Mouse (Mus musculus) intestine, embryonic 14.5 days (tissue): ENCODE data around the gene Sars2. TPM values are rescaled to one million over a fixed set of nuclear protein-coding genes. Genes with fewer than 3 reads are reported as not detected.

Experiments
- ATAC-seq: fragments of 200-750 bp; cut with Nextera tagmentation; replicated peaks from 2 replicates; pipeline ENCODE4 v1.8.0; 2017; ENCODE audit warnings: low read depth, moderate number of reproducible peaks, moderate TSS enrichment, moderate library complexity; ENCODE audit not compliant: low FRiP score, low TSS enrichment
- DNase-seq: peaks from one replicate; pipeline ENCODE4 v3.0.0-alpha.2; 2018; ENCODE audit warnings: low spot score
- H3K27ac ChIP-seq: fragments of 300-500 bp; sonication (generic); 2 replicates; pipeline ENCODE4 v1.5.1; 2014; ENCODE audit warnings: low read depth, mild to moderate bottlenecking, control low read depth
- H3K27me3 ChIP-seq: fragments of 300-500 bp; sonication (generic); replicated peaks from 2 replicates; pipeline ENCODE4 v1.6.1; 2014; ENCODE audit warnings: low read length, control low read depth; ENCODE audit not compliant: control insufficient read depth, insufficient read depth
- H3K36me3 ChIP-seq: fragments of 300-500 bp; sonication (generic); 2 replicates; pipeline ENCODE4 v1.6.1; 2014; ENCODE audit warnings: low read length, control low read depth; ENCODE audit not compliant: control insufficient read depth, insufficient read depth
- H3K4me1 ChIP-seq: fragments of 300-500 bp; sonication (generic); replicated peaks from 2 replicates; pipeline ENCODE4 v1.6.1; 2014; ENCODE audit warnings: low read length, control low read depth, mixed read lengths; ENCODE audit not compliant: control insufficient read depth, insufficient read depth
- H3K4me2 ChIP-seq: fragments of 300-500 bp; sonication (generic); 2 replicates; pipeline ENCODE4 v1.6.1; 2014; ENCODE audit warnings: low read length
- H3K4me3 ChIP-seq: fragments of 300-500 bp; sonication (generic); 2 replicates; pipeline ENCODE4 v1.5.1; 2014; ENCODE audit warnings: low read depth, low read length, control low read depth, mixed read lengths
- H3K9ac ChIP-seq: fragments of 300-500 bp; sonication (generic); 2 replicates; pipeline ENCODE4 v1.6.1; 2014; ENCODE audit warnings: mild to moderate bottlenecking, low read length
- H3K9me3 ChIP-seq: fragments of 300-500 bp; sonication (generic); 2 replicates; pipeline ENCODE4 v1.6.1; 2016; ENCODE audit warnings: low read length, control low read depth; ENCODE audit not compliant: control insufficient read depth
- WGBS: fragments of 180-500 bp; shearing (Covaris S2); extraction: QIAGEN DNeasy Blood & Tissue Kit; methylation state at CpG from one replicate; pipeline ENCODE4 v1.1.7; 2014; 5-methylcytosine and 5-hydroxymethylcytosine counted together
- polyA plus RNA-seq: library from polyadenylated mRNA; unstranded; fragments of >200 nt; fragmentation: Nextera tagmentation; extraction: Ambion mirVana; gene quantifications from 2 replicates; pipeline ENCODE4 v1.2.1, GENCODE M21; 2014

Gene Sars2
- polyA plus RNA-seq, 1 experiment from 2014 or later, result 27.1 TPM

GRCm38 (mm10) chr7:28735701-28736100, 6.1 kb upstream of the Sars2 start:
- H3K4me1 ChIP-seq, result no peaks in the 10 kb centered on the region; the same call in 1 of the 2 replicates
- WGBS, result 76% methylated on average over 6 of the region's 6 CpGs
- H3K9ac ChIP-seq, result no peak overlapping the region
- ATAC-seq, result no peak
- H3K36me3 ChIP-seq, result peaks cover 16% of the 10 kb centered on the region
- H3K27me3 ChIP-seq, result no peaks in the 10 kb centered on the region
- 0 out of 2 replicates have a peak, but pooled peaks cover 2% of the 10 kb centered on the region for H3K9me3 ChIP-seq
- H3K27ac ChIP-seq, result no peak overlapping the region
- no peak overlapping the region for H3K4me3 ChIP-seq
- no peak overlapping the region for H3K4me2 ChIP-seq
- DNase-seq, result no peak

DNA sequence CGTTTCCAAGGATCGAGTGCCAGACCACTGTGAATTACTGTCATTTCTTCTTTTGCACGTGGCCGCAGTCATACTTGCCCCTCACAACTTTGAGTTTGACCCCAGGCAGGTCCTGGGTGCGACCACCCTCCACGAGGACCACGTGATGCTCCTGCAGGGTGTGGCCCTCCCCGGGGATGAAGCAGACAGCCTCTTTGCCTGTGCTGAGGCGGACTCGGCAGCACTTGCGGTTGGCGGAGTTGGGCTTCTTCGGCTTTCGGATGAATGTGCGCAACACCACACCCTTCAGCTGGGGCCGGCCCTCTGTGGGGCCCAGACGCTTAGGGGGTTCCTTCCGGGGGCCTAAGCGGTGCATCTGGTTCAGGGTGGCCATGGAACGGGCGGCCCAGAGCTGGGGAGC, 2.0 kb upstream of the Sars2 start:
- Histone ChIP-seq H3K4me1 (peaks cover 12% of the 10 kb centered on the region), H3K4me2 (no peak overlapping the region), H3K36me3 (peaks cover 23% of the 10 kb centered on the region), H3K27me3 (no peaks in the 10 kb centered on the region), H3K27ac (no peak overlapping the region), H3K9me3 (0 out of 2 replicates have a peak, but pooled peaks cover 2% of the 10 kb centered on the region), H3K4me3 (no peak overlapping the region), H3K9ac (no peak overlapping the region)
- DNase-seq (no peak), ATAC-seq (no peak)
- WGBS, result 94% methylated on average over 21 of the region's 21 CpGs

- H3K36me3 ChIP-seq, result peaks cover 35% of the 10 kb centered on the region
- ATAC-seq (no peak), DNase-seq (no peak)
- peak overlapping the region; percentile 81; the same call in 1 of the 2 replicates for H3K27ac ChIP-seq
- 33% methylated on average over 9 of the region's 9 CpGs for WGBS
- H3K4me1 ChIP-seq, result peaks cover 12% of the 10 kb centered on the region
- no peaks in the 10 kb centered on the region for H3K27me3 ChIP-seq
- peak overlapping the region; percentile 81 for H3K4me3 ChIP-seq
- peak overlapping the region; percentile 93 for H3K4me2 ChIP-seq
- 0 out of 2 replicates have a peak, but pooled peaks cover 2% of the 10 kb centered on the region for H3K9me3 ChIP-seq
- H3K9ac ChIP-seq, result peak overlapping the region; percentile 80
These were observed 843 bp upstream of the Sars2 start for GRCm38 (mm10) chr7:28740949-28741348.

DNA sequence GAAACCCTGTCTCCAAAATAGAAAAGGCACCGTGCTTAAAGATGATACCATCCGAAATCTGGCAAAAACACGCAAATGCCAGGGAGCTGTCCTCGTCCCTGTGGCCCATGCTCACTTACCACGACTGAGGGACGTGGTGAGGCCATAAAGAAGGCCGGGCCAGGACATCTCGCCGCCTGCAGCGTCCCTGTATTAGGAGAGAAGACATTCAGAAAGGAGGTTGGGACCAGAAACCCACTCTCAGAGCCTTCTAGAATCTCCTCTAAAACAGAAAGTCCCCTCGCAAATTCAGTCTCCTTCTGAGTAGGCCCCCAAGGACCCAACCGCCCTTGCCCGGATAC, 454 bp upstream of the Sars2 start:
- Histone ChIP-seq H3K4me3 (peak overlapping the region; percentile 81), H3K27ac (peak overlapping the region; percentile 81; the same call in 1 of the 2 replicates), H3K27me3 (no peaks in the 10 kb centered on the region), H3K4me1 (peaks cover 12% of the 10 kb centered on the region), H3K36me3 (peaks cover 36% of the 10 kb centered on the region), H3K4me2 (peak overlapping the region; percentile 93), H3K9ac (peak overlapping the region; percentile 80), H3K9me3 (0 out of 2 replicates have a peak, but pooled peaks cover 2% of the 10 kb centered on the region)
- ATAC-seq, result no peak; the same call in 1 of the 2 replicates
- no peak for DNase-seq
- WGBS, result 1% methylated on average over 13 of the region's 13 CpGs

DNA sequence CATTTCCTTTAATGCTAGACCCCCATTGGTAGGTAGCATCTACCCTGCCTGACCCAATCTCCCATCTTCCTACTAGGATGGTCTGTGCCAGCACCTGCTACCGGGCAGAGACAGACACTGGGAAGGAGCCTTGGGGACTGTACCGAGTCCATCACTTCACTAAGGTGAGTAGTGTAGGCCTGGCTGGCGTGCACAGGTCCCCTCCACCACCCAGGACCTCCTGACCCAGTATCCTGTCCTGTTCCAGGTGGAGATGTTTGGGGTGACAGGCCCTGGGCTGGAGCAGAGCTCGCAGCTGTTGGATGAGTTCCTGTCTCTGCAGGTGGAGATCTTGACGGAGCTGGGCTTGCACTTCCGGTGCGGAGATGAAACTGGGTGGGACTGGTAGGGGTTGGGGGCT, 8.1 kb downstream of the Sars2 start:
- Histone ChIP-seq H3K36me3 (peaks cover 37% of the 10 kb centered on the region), H3K27me3 (no peaks in the 10 kb centered on the region)
- 91% methylated on average over 7 of the region's 7 CpGs for WGBS

GRCm38 (mm10) chr7:28756079-28756478, 14.3 kb downstream of the Sars2 start, which contains the start of gene Ccer2:
TSS of gene Ccer2 (plus strand) at chr7:28756174.
- Histone ChIP-seq H3K27ac (no peak within 1 kb of the TSS), H3K4me3 (no peak within 1 kb of the TSS), H3K27me3 (peaks cover 16% of the 10 kb centered on the region), H3K4me2 (peak within 1 kb of the TSS; percentile 5; the same call in 1 of the 2 replicates), H3K4me1 (0 out of 2 replicates have a peak, but pooled peaks cover 5% of the 10 kb centered on the region), H3K36me3 (peaks cover 16% of the 10 kb centered on the region), H3K9ac (no peak within 1 kb of the TSS), H3K9me3 (no peaks in the 10 kb centered on the region)
- ATAC-seq (no peak), DNase-seq (no peak)
- WGBS, result 2% methylated on average over 17 of the region's 17 CpGs

More for the DNA sequence above, 8.1 kb downstream of the Sars2 start:
- no peak overlapping the region for H3K4me3 ChIP-seq
- no peak overlapping the region for H3K27ac ChIP-seq
- no peaks in the 10 kb centered on the region for H3K4me1 ChIP-seq
- H3K9ac ChIP-seq, result no peak overlapping the region
- H3K9me3 ChIP-seq, result no peaks in the 10 kb centered on the region
- H3K4me2 ChIP-seq, result no peak overlapping the region
- DNase-seq, result no peak
- ATAC-seq, result no peak

DNA sequence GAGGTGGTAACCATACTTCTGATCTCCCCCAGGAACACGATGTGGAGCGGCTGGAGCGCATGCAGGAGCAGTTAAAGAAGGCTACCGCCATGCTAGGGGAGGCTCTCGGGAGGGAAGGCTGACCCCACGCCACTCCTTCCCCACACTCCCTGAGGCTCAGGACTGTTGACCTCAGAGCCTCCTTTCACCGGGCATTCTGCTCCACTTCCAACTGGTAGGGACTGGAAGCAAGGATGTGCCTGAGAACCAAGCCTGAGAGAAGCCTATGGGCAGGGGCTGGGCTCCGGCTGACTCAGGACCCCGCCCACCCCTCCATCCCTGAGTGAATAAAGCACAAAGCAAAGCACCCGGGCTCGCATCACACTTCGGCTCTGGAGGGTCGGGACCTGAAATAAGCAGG, 16.8 kb downstream of the Sars2 start:
- no peak for DNase-seq
- no peak for ATAC-seq
- WGBS, result 84% methylated on average over 13 of the region's 13 CpGs
- Histone ChIP-seq H3K4me3 (no peak overlapping the region), H3K9me3 (no peaks in the 10 kb centered on the region), H3K4me1 (0 out of 2 replicates have a peak, but pooled peaks cover 5% of the 10 kb centered on the region), H3K36me3 (peaks cover 19% of the 10 kb centered on the region), H3K27me3 (peaks cover 16% of the 10 kb centered on the region), H3K4me2 (no peak overlapping the region), H3K9ac (no peak overlapping the region), H3K27ac (no peak overlapping the region)

GRCm38 (mm10) chr7:28761907-28762306, 20.1 kb downstream of the Sars2 start:
- H3K9me3 ChIP-seq, result no peaks in the 10 kb centered on the region
- H3K4me1 ChIP-seq, result peaks cover 7% of the 10 kb centered on the region
- H3K27me3 ChIP-seq, result peaks cover 1% of the 10 kb centered on the region; the same call in 1 of the 2 replicates
- H3K27ac ChIP-seq, result no peak overlapping the region
- H3K4me3 ChIP-seq, result no peak overlapping the region
- ATAC-seq (no peak), DNase-seq (no peak)
- WGBS, result 90% methylated on average over 9 of the region's 9 CpGs
- peaks cover 19% of the 10 kb centered on the region for H3K36me3 ChIP-seq
- H3K4me2 ChIP-seq, result no peak overlapping the region
- no peak overlapping the region for H3K9ac ChIP-seq

DNA sequence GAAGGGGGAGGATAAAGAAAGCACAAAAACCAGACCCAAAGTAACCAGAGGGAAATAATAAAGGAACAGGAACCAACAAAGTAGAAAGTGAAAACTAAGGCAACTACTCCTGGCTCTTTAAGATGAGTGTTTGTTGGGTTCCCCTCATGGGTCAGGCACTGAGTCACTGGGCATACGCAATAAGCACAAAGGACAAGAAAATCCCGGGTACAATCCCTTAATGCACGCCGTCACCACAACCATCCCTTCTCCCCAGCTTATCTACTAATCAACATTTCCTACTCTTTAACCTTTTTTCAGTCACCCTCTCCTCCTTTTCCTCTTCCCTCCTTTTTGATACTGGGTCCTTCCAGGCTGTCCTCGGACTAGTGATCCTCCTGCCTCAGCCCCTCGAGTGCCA, 23.4 kb downstream of the Sars2 start:
- H3K9ac ChIP-seq, result no peak overlapping the region
- ATAC-seq (no peak), DNase-seq (no peak)
- H3K4me2 ChIP-seq, result peak overlapping the region; percentile 79
- H3K36me3 ChIP-seq, result peaks cover 14% of the 10 kb centered on the region
- WGBS, result 86% methylated on average over 6 of the region's 6 CpGs
- no peaks in the 10 kb centered on the region for H3K9me3 ChIP-seq
- H3K4me3 ChIP-seq, result no peak overlapping the region
- peaks cover 11% of the 10 kb centered on the region for H3K4me1 ChIP-seq
- no peak overlapping the region for H3K27ac ChIP-seq
- no peaks in the 10 kb centered on the region for H3K27me3 ChIP-seq
